Mouse (Mus musculus) gastrocnemius, adult 18-20 months (tissue): ENCODE data around the gene Traf3ip3. TPM values are rescaled to one million over a fixed set of nuclear protein-coding genes. Genes with fewer than 3 reads are reported as not detected.

Experiments used
- DNase-seq: peaks from one replicate; pipeline ENCODE4 v3.0.0; 2021; ENCODE audit warnings: low spot score
- long read RNA-seq, 2 experiments: library from polyadenylated mRNA; stranded (forward); transcript quantifications; one replicate each; pipeline ENCODE4 v2.0.0; 2021
- total RNA-seq, 2 experiments: library from RNA; stranded (reverse); gene quantifications; 2 replicates each; pipeline ENCODE4 v1.2.3; 2021

Gene Traf3ip3
- total RNA-seq: 1 to 10 TPM in 1 of 2 experiments, under 1 TPM in 1; 0.55 to 1.9 TPM
- long read RNA-seq, experiment 1: 0 reads
- long read RNA-seq, experiment 2, partial matches to known transcripts: 0 of 1 reads
- long read RNA-seq, experiment 2, other reads (novel, unspliced or antisense): 1 of 1 reads

GRCm38 (mm10) chr1:193201383-193201778, at the start of gene Traf3ip3:
Gene Traf3ip3 (minus strand): TSS chr1:193201703.
- DNase-seq: no peak

GRCm38 (mm10) chr1:193250026-193250425, 48.5 kb upstream of the Traf3ip3 start:
- DNase-seq: no peak

GRCm38 (mm10) chr1:193244235-193244634, 42.7 kb upstream of the Traf3ip3 start:
- no peak for DNase-seq

DNA sequence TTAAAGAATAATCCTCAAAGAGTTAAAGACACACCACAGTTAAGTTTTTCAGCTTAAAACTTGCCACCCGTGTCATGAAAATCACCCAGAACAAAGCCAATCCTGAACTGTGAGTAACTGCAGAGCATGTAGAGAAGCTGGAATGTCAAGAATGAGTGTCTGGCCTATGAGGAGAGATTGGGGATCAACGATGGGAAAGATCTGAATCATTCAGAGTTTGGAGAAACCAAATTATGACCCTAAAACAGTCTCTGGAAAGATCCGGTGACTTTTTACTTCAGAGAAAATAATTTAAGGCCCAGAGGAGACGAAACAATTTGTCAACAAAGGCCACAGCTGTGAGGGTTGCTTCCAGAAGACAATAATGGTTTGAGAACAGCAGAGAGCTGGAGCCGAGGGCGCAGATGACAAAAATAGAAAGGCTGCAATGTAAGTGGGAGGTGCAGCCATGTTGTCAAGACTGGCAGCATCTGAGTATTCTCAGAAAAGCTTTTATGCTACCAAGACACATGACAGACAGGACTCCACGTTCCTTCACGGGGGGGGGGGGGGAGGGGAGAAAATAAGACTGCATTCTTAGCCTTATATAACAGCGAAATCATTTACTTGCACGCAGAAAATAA, 42.2 kb upstream of the Traf3ip3 start:
- peak; percentile 25 for DNase-seq

DNA sequence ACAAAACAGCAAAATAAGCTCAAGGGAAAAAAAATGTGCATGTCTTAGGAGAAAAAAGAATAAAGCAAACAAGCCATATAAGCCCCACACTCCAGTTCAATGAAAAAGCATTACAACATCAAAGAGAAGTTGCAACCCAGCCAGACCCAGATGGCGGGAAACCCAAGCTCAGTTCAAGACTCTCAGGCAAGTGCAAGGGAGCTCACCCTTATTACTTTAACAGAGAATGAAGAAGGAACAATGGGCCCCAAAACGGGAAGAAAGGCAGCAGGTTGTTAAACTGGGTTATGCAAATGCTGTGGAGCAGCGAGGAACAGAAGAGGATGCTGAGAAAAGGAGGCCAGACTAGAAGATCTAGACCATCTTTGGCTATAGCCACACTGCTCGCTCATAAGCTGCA, 41.4 kb upstream of the Traf3ip3 start:
- peak; percentile 41 for DNase-seq

DNA sequence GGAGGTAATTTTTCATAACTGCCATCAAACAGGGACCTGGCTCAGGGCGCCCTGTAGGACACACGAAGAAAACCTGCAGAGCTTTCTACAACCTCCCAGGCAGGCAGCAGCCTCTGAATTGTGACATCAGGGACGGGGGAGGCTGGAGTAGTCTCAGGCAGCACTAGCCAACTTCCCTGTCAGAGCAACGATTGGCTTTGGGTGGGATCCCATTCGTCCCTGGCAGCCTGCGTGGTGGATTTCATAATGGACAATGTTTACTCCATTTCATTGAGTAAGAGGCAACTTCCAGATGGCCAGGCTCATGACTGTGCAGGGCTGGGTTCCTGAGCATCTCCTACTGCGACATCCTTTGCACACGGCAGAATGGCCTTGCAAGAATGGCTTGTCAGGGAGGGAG, 40.7 kb upstream of the Traf3ip3 start:
- peak; percentile 91 for DNase-seq

DNA sequence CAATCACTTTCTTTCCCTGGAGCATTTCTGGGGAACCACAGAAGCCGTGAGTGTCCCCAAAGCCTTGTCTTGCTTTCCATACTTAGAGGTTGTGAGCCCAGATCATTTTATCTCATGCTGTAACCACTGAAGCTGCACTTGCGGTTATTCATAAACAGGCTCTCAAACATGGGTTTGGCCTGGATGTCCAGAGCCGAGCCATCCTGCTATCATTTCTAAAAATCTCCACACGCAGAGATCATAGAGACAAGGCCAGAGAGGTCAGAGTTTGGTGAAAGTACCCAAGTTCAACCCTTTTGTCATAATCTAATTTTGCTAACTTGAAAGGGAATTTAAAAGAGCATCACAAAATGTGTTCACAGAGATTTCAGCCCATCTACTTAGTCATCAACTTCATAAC, 39.9 kb upstream of the Traf3ip3 start:
- no peak for DNase-seq

DNA sequence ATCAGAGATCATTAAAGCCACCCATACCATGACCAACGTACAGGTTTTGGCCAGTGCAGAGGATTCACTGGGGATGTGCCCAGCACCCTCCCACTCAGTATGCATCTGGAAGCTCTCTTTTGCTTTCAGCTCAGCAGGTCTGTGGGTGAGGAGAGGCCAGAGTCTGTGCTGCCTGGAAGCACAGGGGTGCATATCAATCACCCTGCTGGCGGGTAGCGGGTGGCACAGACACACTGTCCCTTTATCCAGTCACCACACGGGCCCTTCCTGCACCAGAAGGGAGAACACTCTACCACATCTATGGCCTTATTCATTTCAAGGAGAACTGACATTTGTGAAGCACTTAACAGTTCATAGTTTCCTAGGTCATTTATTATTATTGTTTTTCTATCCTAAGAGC, 36.9 kb upstream of the Traf3ip3 start:
- DNase-seq: no peak

GRCm38 (mm10) chr1:193234930-193235329, 33.4 kb upstream of the Traf3ip3 start:
- DNase-seq: no peak

GRCm38 (mm10) chr1:193234130-193234645, 32.7 kb upstream of the Traf3ip3 start:
- DNase-seq: no peak

DNA sequence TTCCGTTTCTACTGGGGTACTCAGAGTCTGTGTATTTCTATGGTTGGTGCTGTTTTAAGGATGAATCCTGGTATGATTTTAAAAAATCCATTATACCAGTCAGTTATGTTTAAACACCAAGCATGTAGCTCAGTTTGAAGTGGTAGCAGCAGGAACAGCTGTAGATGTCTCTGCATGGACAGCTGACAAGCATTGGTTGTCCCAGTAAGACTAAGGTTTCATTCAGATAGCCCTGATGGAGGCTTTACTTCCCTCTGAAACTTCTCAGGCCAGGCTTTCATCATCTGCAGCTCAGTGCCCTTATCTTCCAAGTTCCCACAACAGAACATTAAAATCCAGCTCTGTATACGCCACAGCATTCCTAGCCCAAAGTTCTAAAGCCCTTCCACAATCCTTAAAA, 31.2 kb upstream of the Traf3ip3 start:
- no peak for DNase-seq

DNA sequence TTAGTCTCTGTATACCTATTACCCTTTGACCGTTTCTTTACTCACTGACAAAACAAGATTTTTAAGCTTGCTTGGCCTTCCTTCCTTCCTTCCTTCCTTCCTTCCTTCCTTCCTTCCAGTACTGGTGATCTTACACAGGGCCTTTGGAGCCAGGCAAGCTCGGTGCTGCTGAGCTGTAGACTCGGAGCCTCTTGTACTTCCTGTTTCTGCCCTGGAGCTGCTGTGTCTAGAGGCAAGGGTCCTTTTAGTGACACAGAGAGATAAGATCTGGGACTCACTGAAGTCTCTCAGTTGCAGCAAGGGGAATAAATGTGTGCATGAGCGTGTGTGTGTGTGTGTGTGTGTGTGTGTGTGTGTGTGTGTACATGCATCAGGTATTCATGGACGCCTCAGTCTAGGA, 29.4 kb upstream of the Traf3ip3 start:
- DNase-seq: no peak

GRCm38 (mm10) chr1:193230531-193230930, 29.0 kb upstream of the Traf3ip3 start:
- no peak for DNase-seq

GRCm38 (mm10) chr1:193229570-193229969, 28.1 kb upstream of the Traf3ip3 start:
- DNase-seq: no peak

DNA sequence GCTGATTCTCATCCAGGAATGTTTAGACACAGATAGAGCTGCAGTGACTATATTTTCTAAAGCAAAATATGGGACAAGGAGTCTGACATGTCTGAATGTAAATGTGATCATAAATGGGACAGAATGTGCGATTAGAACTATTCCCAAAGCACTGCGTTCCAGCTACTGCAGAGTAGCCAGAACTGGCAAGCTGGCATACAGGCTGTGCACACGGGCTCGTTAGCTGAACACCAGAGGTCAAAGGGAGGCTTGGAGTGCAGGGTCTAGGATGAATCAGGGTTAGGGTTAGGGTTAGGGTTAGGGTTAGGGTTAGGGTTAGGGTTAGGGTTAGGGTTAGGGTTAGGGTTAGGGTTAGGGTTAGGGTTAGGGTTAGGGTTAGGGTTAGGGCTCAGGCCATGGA, 26.0 kb upstream of the Traf3ip3 start:
- no peak for DNase-seq

GRCm38 (mm10) chr1:193226724-193227522, 25.4 kb upstream of the Traf3ip3 start:
- no peak for DNase-seq

GRCm38 (mm10) chr1:193226114-193226513, 24.6 kb upstream of the Traf3ip3 start:
- no peak for DNase-seq

GRCm38 (mm10) chr1:193225531-193225930, 24.0 kb upstream of the Traf3ip3 start:
- DNase-seq: no peak

DNA sequence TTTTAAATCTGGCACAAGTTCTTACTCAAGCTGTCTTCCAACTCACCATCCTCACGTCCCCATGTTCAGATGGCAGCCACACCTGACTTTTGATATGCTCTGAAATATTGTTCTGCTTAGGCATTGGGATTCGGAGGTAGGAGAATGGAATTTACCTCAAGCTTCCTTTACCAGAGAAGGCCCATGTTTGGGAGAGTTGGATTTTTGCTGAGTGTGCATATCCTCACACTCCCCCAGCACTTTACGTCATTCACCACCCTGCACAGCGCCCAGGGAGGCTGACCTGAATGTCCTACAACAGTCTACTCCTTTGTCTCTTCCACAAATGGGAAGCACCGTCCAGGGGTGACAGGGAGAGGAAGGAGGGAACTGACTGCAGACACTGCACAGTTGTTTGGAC, 18.9 kb upstream of the Traf3ip3 start:
- DNase-seq: no peak

- DNase-seq: no peak
Measured at GRCm38 (mm10) chr1:193216000-193216399, 14.5 kb upstream of the Traf3ip3 start.

DNA sequence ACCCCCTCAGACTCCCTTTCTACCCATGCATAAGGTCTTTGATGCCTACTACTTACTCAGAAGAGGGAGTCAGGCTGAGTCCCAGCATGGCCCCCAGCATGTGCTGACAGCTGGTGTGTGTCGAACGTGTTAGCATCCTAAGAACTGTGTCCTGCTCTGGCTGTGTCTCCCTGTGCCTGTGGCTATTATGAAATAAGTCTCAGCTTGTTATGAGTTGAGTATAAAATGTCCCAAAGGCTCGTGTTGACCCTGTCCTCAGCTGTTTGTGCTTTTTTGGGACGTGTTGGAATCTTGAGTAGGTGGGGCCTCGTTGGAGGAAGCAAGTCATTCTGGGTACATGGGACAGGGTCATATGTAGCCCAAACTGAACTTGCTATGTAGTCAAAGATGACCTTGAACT, 12.6 kb upstream of the Traf3ip3 start:
- no peak for DNase-seq

DNA sequence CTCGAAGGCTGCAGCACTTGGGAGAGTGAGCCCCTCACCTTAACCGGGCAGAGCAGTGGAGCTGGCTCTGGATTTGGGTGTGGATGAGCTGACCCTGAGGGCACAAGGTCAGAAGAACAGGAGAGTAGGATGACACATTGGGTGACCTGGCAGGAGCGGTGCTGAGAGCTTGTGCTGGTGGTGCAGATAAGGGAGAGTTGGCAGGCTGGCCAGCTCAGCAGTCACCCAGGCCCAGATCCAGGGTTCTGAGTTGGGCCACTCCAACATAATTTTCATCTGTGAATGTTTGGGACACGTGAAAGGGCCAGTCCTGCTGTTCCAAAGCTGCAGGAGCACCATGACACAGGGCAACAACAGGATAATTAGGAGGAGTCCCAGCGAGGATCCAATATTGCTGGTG, 9.9 kb upstream of the Traf3ip3 start:
- DNase-seq: no peak

DNA sequence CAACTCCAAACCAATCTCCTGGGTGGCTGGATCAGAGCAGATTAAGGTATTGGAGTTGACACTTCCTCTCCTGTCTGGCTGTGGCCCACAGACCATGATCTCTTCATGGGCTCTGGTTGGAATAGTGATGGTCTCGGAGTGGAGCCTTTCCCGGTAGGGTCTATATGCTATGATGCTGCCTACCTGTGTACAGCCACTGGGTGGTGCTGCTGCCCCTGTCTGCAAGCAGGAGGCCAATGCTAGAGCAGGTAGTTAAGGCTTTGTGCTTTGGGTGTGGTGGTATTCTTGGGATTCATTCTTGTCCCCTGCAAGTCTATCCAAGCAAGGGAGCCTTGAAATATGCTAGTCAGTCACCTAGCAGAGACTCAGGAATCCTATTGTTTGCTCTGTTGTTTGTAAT, 6.7 kb upstream of the Traf3ip3 start:
- peak; percentile 30 for DNase-seq
